Mouse (Mus musculus) cortical plate, adult 2 months (tissue): Measurements from ENCODE around the gene Ano7.

Source experiments
- CTCF ChIP-seq: fragments of 200-500 bp; IDR thresholded peaks from 2 replicates; pipeline ENCODE4 v1.5.1; 2011; ENCODE audit warnings: mild to moderate bottlenecking, control low read depth, low read length; ENCODE audit not compliant: insufficient read depth; ENCODE audit errors: extremely low read depth
- POLR2A ChIP-seq: fragments of 200-500 bp; IDR thresholded peaks from 2 replicates; pipeline ENCODE4 v1.6.1; 2011; ENCODE audit warnings: mild to moderate bottlenecking, low read length, control low read depth; ENCODE audit not compliant: insufficient read depth; ENCODE audit errors: extremely low read depth

DNA sequence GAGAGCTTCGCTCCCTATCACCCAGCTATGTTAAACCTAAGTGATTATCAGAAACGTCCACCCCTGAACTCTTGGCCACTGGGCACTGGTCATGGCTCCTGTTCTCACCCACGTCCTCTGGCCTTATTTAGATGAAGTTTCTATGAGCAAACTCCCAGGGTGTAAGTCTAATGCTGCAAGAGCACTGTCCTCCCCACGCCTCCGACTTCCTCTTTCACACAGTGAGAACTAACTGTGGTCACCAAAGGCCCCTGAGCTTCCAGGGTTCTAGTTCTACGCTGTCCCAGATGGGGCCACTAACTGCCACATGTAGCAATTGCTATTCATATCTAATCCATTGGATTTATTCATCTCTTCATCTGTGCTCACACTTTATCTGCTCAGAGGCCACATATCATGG is 8.1 kb upstream of the Ano7 start:
- no peak for TF ChIP-seq POLR2A
- TF ChIP-seq CTCF, result no peak
